Mouse (Mus musculus): ENCODE results near the gene Smpd2.

DNA sequence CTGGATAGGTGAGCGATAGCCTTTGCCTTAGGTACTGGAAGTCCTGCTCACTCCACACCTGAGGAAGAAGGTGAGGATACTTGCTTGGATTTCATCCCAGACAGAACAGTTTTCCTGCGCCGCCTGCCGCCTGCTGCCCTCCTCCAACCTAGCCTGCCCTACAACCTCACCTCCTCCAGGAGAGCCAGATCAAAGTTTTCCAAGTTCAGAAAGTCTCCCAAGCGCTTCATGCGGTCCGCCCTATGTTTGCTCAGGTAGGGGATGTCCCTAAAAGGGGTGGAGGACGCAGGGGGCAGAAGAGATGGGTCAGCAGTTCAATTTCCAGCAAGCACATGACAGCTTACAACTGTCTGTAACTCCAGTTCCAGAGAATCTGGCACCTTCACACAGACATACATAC lies 875 bp downstream of the Smpd2 start:
- TF ChIP-seq CTCF (IDR thresholded peaks at IDR 0.05; ENCODE audit: low read depth), result no peak
- no peak for TF ChIP-seq EP300 (IDR thresholded peaks at IDR 0.05; ENCODE audit: low read depth)
